Mouse (Mus musculus) G1E (cell line): ENCODE measurements around the gene Lrrc57.

Source experiments
- CTCF ChIP-seq: IDR thresholded peaks from 2 replicates; pipeline ENCODE4 v1.5.1; 2012; ENCODE audit warnings: low read depth, low read length, inconsistent platforms, mixed read lengths
- POLR2AphosphoS5 ChIP-seq: IDR thresholded peaks from 2 replicates; pipeline ENCODE4 v1.6.1; 2012; ENCODE audit warnings: low read depth, low read length, inconsistent platforms; ENCODE audit not compliant: insufficient replicate concordance

DNA sequence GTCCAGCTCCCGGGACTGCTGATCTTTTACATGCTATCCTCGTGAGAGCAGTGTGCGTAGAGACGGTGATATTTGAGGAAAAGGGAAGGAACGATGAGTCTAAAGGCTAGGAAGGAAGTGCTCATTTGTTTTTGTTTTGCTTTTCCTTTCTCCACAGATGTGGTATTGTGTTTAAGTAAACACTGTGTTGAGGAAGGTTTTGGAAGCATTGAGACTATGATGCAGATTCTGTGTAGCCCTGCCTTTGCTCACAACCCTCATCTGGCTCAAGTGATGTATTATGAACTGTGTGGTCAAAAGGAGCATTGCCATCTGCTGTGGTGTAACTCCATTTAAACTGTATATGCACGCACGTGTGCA is 43.6 kb upstream of the Lrrc57 start:
- no peak for TF ChIP-seq POLR2AphosphoS5
- no peak for TF ChIP-seq CTCF
